Mouse (Mus musculus) small intestine, adult 2 months (tissue): ENCODE results near the gene Gm2a. TPM values are rescaled to one million over a fixed set of nuclear protein-coding genes. Genes with fewer than 3 reads are reported as not detected.

Experiments
- H3K27ac ChIP-seq: fragments of 200-500 bp; 2 replicates; pipeline ENCODE4 v1.5.1; 2012; ENCODE audit warnings: low read depth, low read length, control low read depth, inconsistent platforms; ENCODE audit not compliant: insufficient read depth
- H3K27me3 ChIP-seq: fragments of 200-500 bp; 2 replicates; pipeline ENCODE4 v1.6.1; 2012; ENCODE audit warnings: mild to moderate bottlenecking, moderate library complexity, low read length, inconsistent platforms; ENCODE audit not compliant: control insufficient read depth, insufficient read depth
- H3K36me3 ChIP-seq: fragments of 200-500 bp; 2 replicates; pipeline ENCODE4 v1.6.1; 2012; ENCODE audit warnings: mild to moderate bottlenecking, low read length, control low read depth, inconsistent platforms; ENCODE audit not compliant: control insufficient read depth, insufficient read depth
- H3K4me1 ChIP-seq: fragments of 200-500 bp; 2 replicates; pipeline ENCODE4 v1.6.1; 2012; ENCODE audit warnings: low read length, inconsistent platforms, mixed read lengths; ENCODE audit not compliant: control insufficient read depth, insufficient read depth, insufficient read length
- H3K4me3 ChIP-seq: fragments of 200-500 bp; 2 replicates; pipeline ENCODE4 v1.5.1; 2012; ENCODE audit warnings: low read depth, mild to moderate bottlenecking, control low read depth, inconsistent platforms, low read length, moderate library complexity
- CTCF ChIP-seq: fragments of 200-500 bp; IDR thresholded peaks from 2 replicates; pipeline ENCODE4 v1.5.1; 2012; ENCODE audit warnings: low read depth, mild to moderate bottlenecking, control low read depth, inconsistent platforms, low read length, moderate library complexity, mixed read lengths; ENCODE audit not compliant: insufficient replicate concordance, insufficient read length; ENCODE audit errors: extremely low read depth
- POLR2A ChIP-seq: fragments of 200-500 bp; IDR thresholded peaks from 2 replicates; pipeline ENCODE4 v1.6.1; 2012; ENCODE audit warnings: low read depth, mild to moderate bottlenecking, control low read depth, inconsistent platforms, low read length, moderate library complexity
- WGBS: fragments of 180-500 bp; shearing (Covaris S2); methylation state at CpG from one replicate; pipeline ENCODE4 v1.1.7; 2018; 5-methylcytosine and 5-hydroxymethylcytosine counted together
- polyA plus RNA-seq: library from polyadenylated mRNA; depleted of rRNA; stranded (reverse); fragments of >200 nt; gene quantifications from 2 replicates; pipeline ENCODE4 v1.2.3, GENCODE M21; 2012

The Gm2a gene
- polyA plus RNA-seq, 1 experiment = 24.2 TPM

DNA sequence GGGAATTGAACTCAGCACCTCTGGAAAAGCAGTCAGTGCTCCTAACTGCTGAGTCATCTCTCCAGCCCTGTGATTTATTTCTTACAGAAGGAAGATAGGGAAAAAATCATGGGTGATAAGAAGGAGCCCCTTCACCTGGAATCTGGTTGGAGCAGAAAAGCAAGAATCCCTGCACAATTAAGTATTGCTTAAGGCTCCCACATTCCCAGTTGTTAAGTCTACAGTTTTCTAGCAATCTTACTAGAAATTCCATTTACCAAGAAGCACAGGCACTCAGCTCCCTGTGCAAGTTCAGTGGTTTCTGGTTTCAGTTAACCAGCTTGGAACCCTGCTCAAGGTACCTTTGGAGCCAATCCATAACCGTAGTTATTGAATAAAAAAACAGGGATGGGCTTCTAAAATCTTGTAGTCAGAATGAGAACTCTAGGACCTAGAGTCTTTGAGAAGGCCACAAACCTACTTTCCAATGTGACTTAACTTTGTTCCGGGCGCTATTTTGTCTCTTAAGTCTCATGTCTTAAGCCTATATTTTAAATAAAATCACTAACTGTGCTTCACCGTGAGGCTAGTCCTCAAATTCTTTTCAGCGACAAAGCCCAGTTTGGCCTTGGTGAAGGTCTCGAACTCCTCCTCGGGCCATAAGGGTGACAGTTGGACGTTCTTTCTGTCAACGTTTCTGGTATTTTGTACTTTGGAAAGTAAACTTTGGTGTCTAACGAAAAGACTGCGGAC lies 1.0 kb upstream of the Gm2a start:
- WGBS = 12% methylated on average over 11 of the region's 11 CpGs
- H3K4me3 ChIP-seq = peak overlapping the region; percentile 51
- TF ChIP-seq CTCF (no peak; the same call in 1 of the 2 replicates), POLR2A (no peak)
- H3K27me3 ChIP-seq = no peaks in the 10 kb centered on the region
- peaks cover 5% of the 10 kb centered on the region; the same call in 1 of the 2 replicates for H3K4me1 ChIP-seq
- H3K27ac ChIP-seq = peak overlapping the region; percentile 96
- no peaks in the 10 kb centered on the region for H3K36me3 ChIP-seq

DNA sequence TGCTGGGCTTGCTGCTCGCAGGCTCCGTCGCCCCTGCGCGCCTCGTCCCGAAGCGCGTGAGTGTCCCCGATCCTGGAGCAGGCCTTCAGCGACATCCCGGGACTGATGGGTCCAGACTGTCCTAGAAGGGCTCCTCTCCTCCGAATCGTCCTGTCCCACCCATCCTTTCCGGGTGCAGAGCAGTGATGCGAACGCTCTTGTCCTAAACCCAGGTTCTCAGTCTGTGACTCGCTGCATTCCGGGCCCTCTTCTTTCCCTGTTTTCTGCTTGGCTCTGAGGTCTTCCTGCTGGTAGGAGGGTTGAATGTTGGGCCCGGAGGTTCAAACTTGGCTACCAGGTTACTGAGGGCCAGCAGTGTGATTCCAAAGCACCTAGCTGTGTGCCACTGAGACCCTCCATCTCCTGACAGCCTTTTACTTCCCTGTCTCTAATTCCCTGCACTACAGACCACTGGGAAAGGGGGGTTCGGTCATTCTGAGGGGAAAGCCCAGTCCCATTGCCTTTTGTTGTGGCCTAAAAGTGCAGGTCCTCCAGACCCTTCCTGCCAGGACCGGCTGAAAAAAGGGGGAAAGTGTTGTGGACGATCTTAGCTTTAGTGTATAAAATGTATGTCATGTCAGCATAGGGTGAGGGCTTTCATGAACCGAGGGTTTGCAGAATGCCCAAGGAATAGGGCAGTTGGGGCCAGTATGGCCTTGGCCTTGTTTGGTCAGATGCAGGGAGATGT lies 437 bp downstream of the Gm2a start:
- Histone ChIP-seq H3K36me3 (no peaks in the 10 kb centered on the region), H3K27me3 (no peaks in the 10 kb centered on the region), H3K4me1 (peaks cover 5% of the 10 kb centered on the region; the same call in 1 of the 2 replicates), H3K27ac (peak overlapping the region; percentile 20; the same call in 1 of the 2 replicates), H3K4me3 (peak overlapping the region; percentile 65)
- WGBS = 15% methylated on average over 24 of the region's 24 CpGs
- TF ChIP-seq POLR2A (no peak), CTCF (no peak)

DNA sequence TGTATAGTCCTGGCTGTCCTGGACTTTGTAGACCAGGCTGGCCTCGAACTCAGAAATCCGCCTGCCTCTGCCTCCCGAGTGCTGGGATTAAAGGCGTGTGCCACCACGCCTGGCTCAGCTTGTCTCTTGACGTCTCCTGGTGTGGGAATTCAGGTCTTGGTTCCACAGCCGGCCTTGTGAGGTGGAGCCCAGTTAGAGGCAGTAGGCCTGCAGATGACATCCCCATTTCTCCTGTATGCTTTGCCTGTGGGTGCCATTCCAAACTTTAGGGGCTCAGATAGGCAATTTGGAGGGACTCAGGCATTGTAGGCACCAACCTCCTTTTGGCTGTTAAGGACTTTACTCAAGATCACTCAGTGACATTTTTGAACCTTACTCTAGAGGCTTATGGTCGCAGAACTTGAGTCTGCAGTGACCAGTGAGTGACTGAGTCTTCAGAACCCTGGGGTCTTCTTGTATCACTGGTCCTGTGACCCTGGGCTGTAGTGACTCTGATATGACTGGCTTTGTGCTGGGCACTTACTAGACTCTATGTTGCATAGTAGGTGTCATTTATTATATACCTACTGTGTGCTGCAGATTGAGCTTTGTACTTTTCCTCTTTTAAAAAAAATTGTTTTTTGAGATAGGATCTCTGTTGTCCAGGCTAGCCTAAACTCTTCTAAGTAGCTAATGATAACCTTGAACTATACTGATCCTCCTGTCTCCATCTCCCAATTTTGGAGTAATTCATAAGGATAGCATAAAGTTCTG lies 1.3 kb downstream of the Gm2a start:
- no peak overlapping the region for H3K27ac ChIP-seq
- peaks cover 5% of the 10 kb centered on the region; the same call in 1 of the 2 replicates for H3K4me1 ChIP-seq
- TF ChIP-seq CTCF (no peak), POLR2A (no peak)
- 0 out of 2 replicates have a peak, but pooled peaks cover 2% of the 10 kb centered on the region for H3K36me3 ChIP-seq
- WGBS = 90% methylated on average over 8 of the region's 8 CpGs
- H3K4me3 ChIP-seq = peak overlapping the region; percentile 65
- H3K27me3 ChIP-seq = no peaks in the 10 kb centered on the region

DNA sequence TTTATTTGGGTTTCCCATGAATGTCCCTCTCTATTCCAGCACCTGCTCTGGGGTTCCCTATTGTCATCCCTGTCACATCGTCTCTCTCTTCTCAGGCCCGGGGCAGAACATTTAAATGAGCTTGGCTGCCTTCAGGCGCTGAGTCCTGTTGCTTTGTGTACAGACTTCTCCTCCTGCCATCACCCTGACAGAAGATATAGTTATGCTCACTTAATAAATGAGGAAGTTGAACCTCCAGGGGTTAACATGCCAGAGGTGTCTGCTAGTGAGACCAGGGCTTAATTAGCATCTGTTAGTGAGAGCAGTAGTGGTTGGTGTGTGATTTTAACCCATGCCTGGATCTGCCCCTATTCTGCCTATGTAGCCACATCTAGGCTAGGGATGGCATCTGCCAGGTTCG lies 2.0 kb downstream of the Gm2a start:
- 68% methylated on average over 4 of the region's 4 CpGs for WGBS
- no peaks in the 10 kb centered on the region for H3K27me3 ChIP-seq
- H3K27ac ChIP-seq = no peak overlapping the region
- H3K36me3 ChIP-seq = 0 out of 2 replicates have a peak, but pooled peaks cover 2% of the 10 kb centered on the region
- H3K4me3 ChIP-seq = peak overlapping the region; percentile 13; the same call in 1 of the 2 replicates
- peaks cover 5% of the 10 kb centered on the region; the same call in 1 of the 2 replicates for H3K4me1 ChIP-seq
- no peak for TF ChIP-seq CTCF
- no peak for TF ChIP-seq POLR2A

DNA sequence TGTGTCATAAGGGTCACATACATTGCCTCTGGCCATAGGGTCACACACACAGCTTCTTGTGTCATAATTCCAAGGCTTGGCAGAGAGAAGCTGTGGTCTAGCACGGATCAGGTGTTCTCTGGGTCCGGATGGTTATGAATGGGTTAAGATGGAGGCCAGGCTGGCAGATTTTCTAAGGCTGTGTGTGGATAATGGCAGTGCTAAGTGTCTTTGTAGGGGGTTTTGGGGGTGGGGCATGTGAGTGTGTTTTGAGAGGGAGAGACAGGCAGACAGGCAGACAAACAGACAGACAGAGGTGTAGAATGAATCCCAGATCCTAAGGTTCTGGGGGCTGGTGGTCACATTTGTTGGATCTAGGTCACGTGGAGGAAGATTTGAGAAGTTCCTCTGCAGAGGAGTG lies 4.1 kb downstream of the Gm2a start:
- H3K4me3 ChIP-seq = no peak overlapping the region
- 0 out of 2 replicates have a peak, but pooled peaks cover 2% of the 10 kb centered on the region for H3K36me3 ChIP-seq
- H3K4me1 ChIP-seq = peaks cover 4% of the 10 kb centered on the region; the same call in 1 of the 2 replicates
- WGBS = 86% methylated on average over 3 of the region's 3 CpGs
- H3K27ac ChIP-seq = no peak overlapping the region
- TF ChIP-seq POLR2A (no peak), CTCF (no peak)
- no peaks in the 10 kb centered on the region for H3K27me3 ChIP-seq

DNA sequence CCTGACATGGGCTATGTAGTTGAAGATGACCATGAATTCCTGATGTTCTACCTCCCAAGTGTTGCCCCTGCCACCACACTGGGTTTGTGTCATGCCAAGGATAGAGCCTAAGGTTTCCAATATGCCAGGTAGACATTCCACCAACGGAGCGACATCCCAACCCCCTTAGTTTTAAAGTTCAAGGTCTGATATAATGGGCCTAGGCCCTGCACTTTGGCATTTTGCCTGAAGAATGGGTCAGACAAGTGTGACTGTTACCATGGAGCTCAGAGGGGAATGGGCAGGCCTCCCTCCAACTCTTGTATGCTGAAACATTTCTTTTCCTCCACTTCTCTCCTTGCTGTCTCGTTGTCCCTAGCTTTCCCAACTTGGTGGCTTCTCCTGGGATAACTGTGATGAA lies 5.3 kb downstream of the Gm2a start:
- H3K4me1 ChIP-seq = peaks cover 2% of the 10 kb centered on the region; the same call in 1 of the 2 replicates
- no peaks in the 10 kb centered on the region for H3K27me3 ChIP-seq
- 82% methylated on average over 3 of the region's 3 CpGs for WGBS
- H3K36me3 ChIP-seq = 0 out of 2 replicates have a peak, but pooled peaks cover 2% of the 10 kb centered on the region
- H3K27ac ChIP-seq = no peak overlapping the region
- no peak overlapping the region for H3K4me3 ChIP-seq
- TF ChIP-seq CTCF = no peak
- TF ChIP-seq POLR2A = no peak
